27 mouse cellular contexts compared by ENCODE assay signal in genomic region chr2:108446598-108446997, GRCm38 (mm10).
"Had no signal": no experiment of that assay in that cellular context is flagged by ENCODE, and none has a peak within 500 bp of the region (broad histone marks: within the 10 kb centered on the region; RNA-seq: fewer than 3 reads in every experiment).

No protein-coding gene starts in this region.

- DNase-seq: gastrocnemius, adult 2 months; gastrocnemius, postnatal 10 days; gastrocnemius, postnatal 25 days; heart, adult 18-20 months; heart, postnatal 10 days; heart, postnatal 4 days; kidney, adult 11 months; kidney, adult 2 months; kidney, adult 9 months; kidney, postnatal 14 days; kidney, postnatal 36 days; layer of hippocampus, adult 9-11 months; layer of hippocampus, postnatal 36 days; liver; liver, embryonic 13.5 days had no signal

- H3K4me3 ChIP-seq: gastrocnemius, adult 2 months; heart, embryonic 10.5 days; heart, embryonic 12.5 days; hindbrain, embryonic 10.5 days; hindbrain, embryonic 13.5 days; hindbrain, embryonic 15.5 days; kidney, embryonic 15.5 days; limb, embryonic 10.5 days; limb, embryonic 12.5 days; liver, embryonic 13.5 days had no signal

- H3K27me3 ChIP-seq: heart, embryonic 12.5 days; hindbrain, embryonic 13.5 days; hindbrain, embryonic 15.5 days; kidney, embryonic 15.5 days; limb, embryonic 12.5 days; liver, embryonic 13.5 days had no signal

- H3K9me3 ChIP-seq: heart, embryonic 10.5 days; heart, embryonic 12.5 days; hindbrain, embryonic 10.5 days; hindbrain, embryonic 13.5 days; hindbrain, embryonic 15.5 days; kidney, embryonic 15.5 days; limb, embryonic 10.5 days; limb, embryonic 12.5 days had no signal

- H3K4me1 ChIP-seq: heart, embryonic 10.5 days; heart, embryonic 12.5 days; hindbrain, embryonic 10.5 days; hindbrain, embryonic 13.5 days; hindbrain, embryonic 15.5 days; kidney, embryonic 15.5 days; limb, embryonic 10.5 days; limb, embryonic 12.5 days; liver, embryonic 13.5 days had no signal

- ATAC-seq: hindbrain, postnatal 0 days; intestine, embryonic 16.5 days had no signal

- H3K36me3 ChIP-seq: heart, embryonic 10.5 days; heart, embryonic 12.5 days; hindbrain, embryonic 10.5 days; hindbrain, embryonic 13.5 days; hindbrain, embryonic 15.5 days; kidney, embryonic 15.5 days; limb, embryonic 10.5 days; limb, embryonic 12.5 days; liver, embryonic 13.5 days had no signal

- H3K4me2 ChIP-seq: heart, embryonic 12.5 days; hindbrain, embryonic 13.5 days; hindbrain, embryonic 15.5 days; kidney, embryonic 15.5 days; limb, embryonic 12.5 days; liver, embryonic 11.5 days; liver, embryonic 13.5 days had no signal

- H3K9ac ChIP-seq: heart, embryonic 12.5 days; hindbrain, embryonic 13.5 days; hindbrain, embryonic 15.5 days; kidney, embryonic 15.5 days; limb, embryonic 12.5 days; liver, embryonic 13.5 days had no signal

- H3K27ac ChIP-seq: gastrocnemius, adult 2 months; heart, embryonic 10.5 days; hindbrain, embryonic 10.5 days; hindbrain, embryonic 13.5 days; hindbrain, embryonic 15.5 days; hindbrain, postnatal 0 days; kidney, embryonic 15.5 days; kidney, postnatal 0 days; limb, embryonic 10.5 days; limb, embryonic 12.5 days; liver, embryonic 13.5 days had no signal
